Mouse (Mus musculus) thymus, postnatal 14 days (tissue): ENCODE results near the gene Olfr924.
"Not testable (repeated sequence)": the region's sequence is repeated elsewhere in the genome, so short reads cannot be mapped to it uniquely, and the experiment has no call there.

Source experiments
- DNase-seq: peaks from one replicate; pipeline ENCODE4 v3.0.0; 2021

The Olfr924 gene

GRCm38 (mm10) chr9:38844149-38844548 is at the start of gene Olfr924:
Gene Olfr924, plus strand, starts transcription at chr9:38844449.
- no peak for DNase-seq

- no peak for DNase-seq
Observed at GRCm38 (mm10) chr9:38805696-38806095, 38.6 kb upstream of the Olfr924 start.

- DNase-seq: no peak
Observed at GRCm38 (mm10) chr9:38814314-38814713, 29.9 kb upstream of the Olfr924 start, which contains the start of gene Olfr922. Gene Olfr922, plus strand, starts transcription at chr9:38814614.

- no peak for DNase-seq
Observed at GRCm38 (mm10) chr9:38815458-38815986, 28.7 kb upstream of the Olfr924 start.

GRCm38 (mm10) chr9:38826245-38826644 is 18.0 kb upstream of the Olfr924 start, which contains the start of gene Olfr923:
Gene Olfr923, plus strand, starts transcription at chr9:38826545.
- DNase-seq: no peak

- no peak for DNase-seq
Observed at GRCm38 (mm10) chr9:38833027-38833426, 11.2 kb upstream of the Olfr924 start.

GRCm38 (mm10) chr9:38854760-38855159 is 10.5 kb downstream of the Olfr924 start, which contains the start of gene Olfr26:
Gene Olfr26, plus strand, starts transcription at chr9:38855060.
- DNase-seq: no peak

- DNase-seq: not testable (repeated sequence)
Observed at GRCm38 (mm10) chr9:38874880-38875279, 30.6 kb downstream of the Olfr924 start.

GRCm38 (mm10) chr9:38876826-38877225 is 32.6 kb downstream of the Olfr924 start, which contains the start of gene Olfr926:
Gene Olfr926, plus strand, starts transcription at chr9:38877126.
- DNase-seq: no peak
